Mouse (Mus musculus) intestine, embryonic 16.5 days (tissue): ENCODE data around the gene Ttyh2. TPM values are rescaled to one million over a fixed set of nuclear protein-coding genes. Genes with fewer than 3 reads are reported as not detected.
A peak's percentile ranks its signal among the peaks of the same experiment; 100 is the strongest.

Experiments used
- ATAC-seq: fragments of 200-750 bp; cut with Nextera tagmentation; 2 replicates; pipeline ENCODE4 v1.8.0; 2017; ENCODE audit warnings: moderate TSS enrichment, moderate library complexity
- H3K27ac ChIP-seq: fragments of 300-500 bp; sonication (generic); 2 replicates; pipeline ENCODE4 v1.5.1; 2014; ENCODE audit warnings: mild to moderate bottlenecking, low read length
- H3K27me3 ChIP-seq: fragments of 300-500 bp; sonication (generic); replicated peaks from 2 replicates; pipeline ENCODE4 v1.6.1; 2014; ENCODE audit warnings: low read length, control low read depth, mixed read lengths; ENCODE audit not compliant: control insufficient read depth, insufficient read depth
- H3K36me3 ChIP-seq: fragments of 300-500 bp; sonication (generic); 2 replicates; pipeline ENCODE4 v1.6.1; 2014; ENCODE audit warnings: low read length, control low read depth; ENCODE audit not compliant: control insufficient read depth, insufficient read depth
- H3K4me1 ChIP-seq: fragments of 300-500 bp; sonication (generic); 2 replicates; pipeline ENCODE4 v1.6.1; 2014; ENCODE audit warnings: low read length, control low read depth, mixed read lengths; ENCODE audit not compliant: control insufficient read depth, insufficient read depth
- H3K4me2 ChIP-seq: fragments of 300-500 bp; sonication (generic); 2 replicates; pipeline ENCODE4 v1.6.1; 2014; ENCODE audit warnings: low read depth, low read length, control low read depth
- H3K4me3 ChIP-seq: fragments of 300-500 bp; sonication (generic); 2 replicates; pipeline ENCODE4 v1.5.1; 2014; ENCODE audit warnings: mild to moderate bottlenecking, low read length
- H3K9ac ChIP-seq: fragments of 300-500 bp; sonication (generic); 2 replicates; pipeline ENCODE4 v1.6.1; 2014; ENCODE audit warnings: low read depth, low read length
- H3K9me3 ChIP-seq: fragments of 300-500 bp; sonication (generic); 2 replicates; pipeline ENCODE4 v1.6.1; 2016; ENCODE audit warnings: low read length, control low read depth; ENCODE audit not compliant: control insufficient read depth
- WGBS: fragments of 180-500 bp; shearing (Covaris S2); extraction: QIAGEN DNeasy Blood & Tissue Kit; methylation state at CpG from one replicate; pipeline ENCODE4 v1.1.7; 2014; 5-methylcytosine and 5-hydroxymethylcytosine counted together
- polyA plus RNA-seq: library from polyadenylated mRNA; unstranded; fragments of >200 nt; fragmentation: Nextera tagmentation; extraction: Ambion mirVana; gene quantifications from 2 replicates; pipeline ENCODE4 v1.2.1, GENCODE M21; 2015

The Ttyh2 gene
- polyA plus RNA-seq, 1 experiment from 2014 or later: 39.1 TPM

DNA sequence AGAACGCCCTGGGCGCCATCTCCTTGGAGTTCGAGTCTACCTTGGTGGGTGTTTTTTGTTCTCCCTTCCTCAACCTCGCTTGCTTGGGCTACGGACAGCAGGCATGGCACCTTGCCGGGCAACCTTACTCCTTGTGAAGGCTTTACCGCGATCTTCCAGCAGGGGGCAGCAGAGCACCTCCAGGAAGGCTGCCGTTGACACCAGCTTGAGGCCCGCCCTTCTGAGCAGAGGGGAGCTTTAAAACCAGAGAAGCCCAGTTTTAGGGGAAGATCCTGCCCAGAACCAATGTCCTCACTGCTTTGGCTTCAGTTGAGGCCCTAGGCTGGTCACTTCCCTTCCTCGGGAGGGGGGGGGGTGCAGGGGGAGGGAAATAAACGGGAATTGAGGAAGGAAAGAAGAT, 69.9 kb downstream of the Ttyh2 start:
- peak; percentile 84 for ATAC-seq
- H3K4me2 ChIP-seq: peak overlapping the region; percentile 30; the same call in 1 of the 2 replicates
- no peaks in the 10 kb centered on the region for H3K9me3 ChIP-seq
- no peak overlapping the region; the same call in 1 of the 2 replicates for H3K9ac ChIP-seq
- WGBS: 2% methylated on average over 12 of the region's 12 CpGs
- no peaks in the 10 kb centered on the region for H3K27me3 ChIP-seq
- H3K36me3 ChIP-seq: no peaks in the 10 kb centered on the region
- no peak overlapping the region for H3K27ac ChIP-seq
- peak overlapping the region; percentile 22; the same call in 1 of the 2 replicates for H3K4me3 ChIP-seq
- no peaks in the 10 kb centered on the region for H3K4me1 ChIP-seq

DNA sequence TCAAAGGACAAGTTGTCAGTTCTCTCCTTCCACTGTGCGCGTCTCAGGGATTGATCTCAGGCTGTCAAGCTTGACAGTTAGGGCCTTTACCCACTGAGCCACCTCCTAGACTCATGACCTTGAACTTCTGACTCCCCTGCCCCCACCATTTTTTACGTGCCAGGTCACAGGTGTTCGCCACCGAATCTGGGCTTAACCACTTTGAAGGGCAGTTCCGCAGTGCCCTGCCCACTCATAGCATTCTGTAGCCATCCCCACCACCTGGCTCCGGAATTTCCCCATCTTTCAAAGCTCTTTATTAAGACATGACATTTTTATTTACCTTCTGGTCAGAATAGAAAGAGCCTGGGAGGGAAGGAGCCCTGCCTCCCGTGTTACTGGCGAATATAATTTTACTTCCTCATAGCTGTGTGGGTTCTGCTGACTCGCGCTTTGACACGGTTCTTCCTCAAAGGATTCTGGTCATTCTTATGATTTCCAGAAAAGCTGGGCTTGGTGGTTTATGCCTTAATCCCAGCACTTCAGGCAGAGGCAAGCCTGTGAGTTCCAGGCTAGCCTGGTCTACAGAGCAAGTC, 72.4 kb downstream of the Ttyh2 start:
- Histone ChIP-seq H3K9me3 (no peaks in the 10 kb centered on the region), H3K27me3 (no peaks in the 10 kb centered on the region), H3K9ac (no peak overlapping the region), H3K36me3 (no peaks in the 10 kb centered on the region), H3K4me2 (no peak overlapping the region), H3K4me1 (no peaks in the 10 kb centered on the region), H3K4me3 (no peak overlapping the region), H3K27ac (no peak overlapping the region)
- ATAC-seq: 0 out of 2 replicates have a peak, but pooled peaks have one; percentile 55
- WGBS: 53% methylated on average over 12 of the region's 12 CpGs

- H3K9ac ChIP-seq: peak within 1 kb of the TSS; percentile 64
- peak; percentile 93 for ATAC-seq
Observed at GRCm38 (mm10) chr11:114764820-114765818, 89.9 kb downstream of the Ttyh2 start, which contains the start of gene Kif19a. Kif19a (plus strand) TSS chr11:114765388.

GRCm38 (mm10) chr11:114769911-114770310, 94.7 kb downstream of the Ttyh2 start:
- no peak for ATAC-seq
- Histone ChIP-seq H3K27me3 (peaks cover 2% of the 10 kb centered on the region; the same call in 1 of the 2 replicates), H3K9ac (no peak overlapping the region), H3K36me3 (no peaks in the 10 kb centered on the region), H3K4me3 (no peak overlapping the region), H3K4me2 (no peak overlapping the region), H3K9me3 (no peaks in the 10 kb centered on the region), H3K27ac (no peak overlapping the region), H3K4me1 (peaks cover 4% of the 10 kb centered on the region; the same call in 1 of the 2 replicates)
- 57% methylated on average over 6 of the region's 6 CpGs for WGBS

More at GRCm38 (mm10) chr11:114764820-114765818, 89.9 kb downstream of the Ttyh2 start, which contains the start of gene Kif19a:
- Histone ChIP-seq H3K4me1 (peaks cover 8% of the 10 kb centered on the region; the same call in 1 of the 2 replicates), H3K4me2 (peak within 1 kb of the TSS; percentile 96), H3K9me3 (no peaks in the 10 kb centered on the region), H3K27ac (no peak within 1 kb of the TSS), H3K27me3 (peaks cover 4% of the 10 kb centered on the region; the same call in 1 of the 2 replicates), H3K36me3 (no peaks in the 10 kb centered on the region), H3K4me3 (peak within 1 kb of the TSS; percentile 59)
- 3% methylated on average over 51 of the region's 51 CpGs for WGBS

Other genes with a start within 250 kb of the Ttyh2 start
- gene Rpl38, start 6.9 kb upstream of the Ttyh2 start, polyA plus RNA-seq: 894 and 926 TPM in 2 replicates
- gene Dnaic2, start 52.0 kb downstream of the Ttyh2 start, polyA plus RNA-seq: 0.39 and 0.50 TPM in 2 replicates
- 0.15 and 0.51 TPM in 2 replicates for gene Kif19a, start 90.0 kb downstream of the Ttyh2 start, polyA plus RNA-seq
- gene Btbd17, start 120.5 kb downstream of the Ttyh2 start, polyA plus RNA-seq: 0.71 and 0.87 TPM in 2 replicates
- 0.20 and 0.43 TPM in 2 replicates for gene Gpr142, start 123.5 kb downstream of the Ttyh2 start, polyA plus RNA-seq
- gene Gprc5c, start 175.7 kb downstream of the Ttyh2 start, polyA plus RNA-seq: 10.5 and 10.9 TPM in 2 replicates
- gene Cd300a, start 214.6 kb downstream of the Ttyh2 start, polyA plus RNA-seq: 2.5 and 2.6 TPM in 2 replicates